Mouse (Mus musculus) right cerebral cortex, postnatal 25 days (tissue): ENCODE measurements at regions not wholly inside any gene's neighbourhood (a gene's known extent, or its start where the extent isn't known, plus 50 kb on each side); places are given as distances from the start of the nearest gene placed in this dataset.

Experiments used
- DNase-seq: peaks from one replicate; pipeline ENCODE4 v3.0.0; 2022

DNA sequence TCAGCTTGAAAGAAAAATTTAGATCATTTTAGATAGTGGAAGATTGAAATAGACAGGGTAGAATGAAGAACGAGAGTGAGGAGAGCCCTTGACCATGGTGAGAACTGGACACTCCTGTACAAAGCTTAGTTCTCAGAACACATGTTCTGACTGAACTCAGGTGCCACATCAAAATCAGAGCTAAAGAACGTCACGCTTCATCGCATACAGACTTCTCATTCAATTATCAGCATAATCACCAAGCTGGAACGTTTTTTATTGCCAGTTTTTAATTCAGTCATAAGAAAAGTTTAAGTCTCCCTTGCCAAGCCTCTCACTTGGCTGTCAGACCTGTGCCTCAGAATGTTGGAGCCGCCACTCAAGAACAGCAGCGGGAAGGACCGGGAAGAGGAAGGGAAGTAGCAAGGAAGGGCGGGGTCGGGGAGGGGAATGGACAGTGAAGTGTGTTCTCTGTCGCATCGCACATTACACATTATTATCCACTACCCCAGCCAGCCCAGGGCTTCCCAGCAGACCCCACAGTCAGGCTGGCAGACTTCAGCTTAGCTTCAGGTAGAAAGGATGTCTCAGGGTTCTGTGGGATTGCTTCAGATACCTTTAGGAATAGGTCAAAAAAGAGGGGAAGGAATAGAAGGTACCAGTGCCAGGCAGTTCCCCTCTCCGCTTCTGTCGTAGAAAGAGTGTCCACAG is 140.1 kb upstream of the Smim15 start:
- DNase-seq: no peak

- no peak for DNase-seq
Measured at GRCm38 (mm10) chr13:107903150-107903959, 140.9 kb upstream of the Smim15 start.

- DNase-seq: no peak
Measured at GRCm38 (mm10) chr13:107902800-107903149, 141.5 kb upstream of the Smim15 start.

DNA sequence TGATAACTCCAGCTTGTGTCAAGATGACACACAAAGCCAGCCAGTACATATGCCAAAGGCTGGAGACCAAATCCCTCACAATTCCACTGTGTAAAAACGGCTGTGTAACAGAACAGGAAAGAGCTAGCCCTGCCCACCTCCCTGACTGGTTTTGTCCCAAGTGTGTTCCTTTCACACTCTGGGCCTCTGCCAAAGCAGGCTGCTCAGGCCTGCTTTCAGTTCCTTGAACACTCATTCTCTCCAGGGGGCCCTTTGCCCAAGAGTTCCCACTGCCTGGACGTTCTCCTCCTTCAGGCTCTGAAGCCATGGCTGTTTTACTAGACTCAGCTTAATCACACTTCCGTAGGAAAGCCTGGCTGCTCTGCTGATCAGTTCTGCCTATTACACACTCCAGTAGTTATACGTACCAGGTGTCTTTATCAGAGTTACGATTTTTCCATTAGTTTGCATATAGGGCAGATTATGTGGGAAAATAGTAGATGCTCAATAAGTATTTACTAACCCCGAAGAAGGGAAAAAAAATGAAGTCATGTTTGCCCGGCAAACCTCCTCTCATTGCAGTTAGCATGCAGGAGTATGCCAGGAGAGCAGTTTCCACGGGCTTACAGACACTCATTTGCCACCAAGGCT is 144.5 kb upstream of the Smim15 start:
- DNase-seq: no peak

DNA sequence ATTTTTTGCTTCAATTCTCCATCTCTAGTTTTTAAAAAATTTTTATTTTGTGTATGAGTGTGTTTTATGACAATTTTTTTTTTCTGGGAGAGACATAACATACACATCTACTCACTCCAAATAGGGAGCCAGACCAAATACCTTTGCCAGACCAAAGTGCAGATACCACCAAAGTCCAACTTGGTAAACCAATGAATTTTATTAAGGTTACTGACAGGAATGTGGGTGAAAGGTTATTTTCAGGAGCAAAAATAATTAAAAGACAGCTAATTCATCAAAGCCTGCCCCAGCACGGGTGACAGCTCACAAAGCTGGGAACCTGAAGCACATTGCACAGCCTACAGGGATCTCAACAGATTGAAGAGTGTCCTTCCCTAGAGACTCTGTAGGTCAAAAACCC is 146.6 kb upstream of the Smim15 start:
- DNase-seq: no peak

DNA sequence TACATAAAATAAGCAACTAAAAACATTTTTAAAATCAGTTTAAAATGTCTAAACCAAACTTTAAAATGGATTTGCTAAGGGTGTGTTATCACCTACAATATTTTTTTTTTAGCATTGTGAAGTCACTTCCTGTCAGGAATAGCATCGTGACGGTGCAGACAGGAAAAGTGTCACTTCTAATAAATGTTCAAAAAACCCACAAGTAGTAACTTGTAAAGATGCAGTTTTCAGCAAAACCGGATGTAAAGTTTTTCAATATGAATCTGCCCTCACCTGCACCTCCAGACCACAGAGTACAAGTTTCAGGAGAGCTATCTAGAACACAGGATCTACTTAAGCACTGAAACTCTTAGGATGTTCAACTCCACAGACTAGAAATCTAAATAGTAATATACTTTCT is 147.1 kb upstream of the Smim15 start:
- DNase-seq: no peak

DNA sequence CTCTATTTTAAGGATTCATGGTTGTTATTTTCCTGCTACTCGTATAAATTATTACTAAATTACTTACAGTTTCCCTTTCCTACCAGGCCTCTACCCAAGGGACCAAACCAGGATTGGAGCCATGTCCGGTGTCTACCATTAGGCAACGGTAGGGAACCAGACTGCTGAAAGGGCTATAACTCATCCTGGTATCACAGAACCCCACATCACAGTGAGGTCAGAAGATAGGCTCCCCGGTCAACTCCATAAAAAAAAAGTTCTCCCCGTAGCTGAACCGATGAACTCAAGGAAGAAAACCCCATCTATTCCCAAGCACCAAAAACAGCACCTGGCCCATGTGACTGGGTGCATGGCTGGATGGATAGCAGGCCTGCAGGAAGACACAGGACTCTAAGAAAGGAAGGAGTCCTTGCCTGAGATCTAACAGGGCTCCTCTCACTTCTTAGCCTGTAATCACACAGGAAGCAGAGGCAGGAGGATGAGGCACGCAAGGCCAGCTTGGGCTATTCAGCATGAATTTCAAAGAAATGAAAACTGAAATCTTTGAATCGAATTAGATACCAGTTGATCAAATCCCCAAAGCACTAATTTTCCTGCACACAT is 150.6 kb upstream of the Smim15 start:
- DNase-seq: no peak

GRCm38 (mm10) chr13:107893081-107893480 is 151.2 kb upstream of the Smim15 start:
- DNase-seq: no peak

DNA sequence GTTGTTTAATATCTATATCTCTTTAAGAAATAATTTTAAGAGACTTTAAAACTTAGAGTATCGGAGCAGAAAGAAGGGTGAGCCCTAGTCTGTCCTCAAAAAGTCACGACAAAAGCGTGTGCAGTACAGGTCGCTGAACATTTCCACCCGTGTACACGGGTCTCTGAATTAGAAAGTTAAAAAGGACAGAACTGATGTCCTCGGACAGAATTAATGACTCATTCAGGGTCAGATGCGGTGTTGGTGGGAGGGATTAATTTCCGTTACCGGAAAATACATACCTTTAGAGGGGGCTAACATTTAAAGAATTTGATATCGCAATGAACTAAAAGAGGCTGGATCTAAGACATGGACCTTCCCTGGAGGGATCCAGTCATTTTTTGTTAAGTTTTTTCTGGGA is 152.3 kb upstream of the Smim15 start:
- no peak for DNase-seq

- peak; percentile 67 for DNase-seq
Measured at GRCm38 (mm10) chr13:107890866-107891821, 153.1 kb upstream of the Smim15 start.

DNA sequence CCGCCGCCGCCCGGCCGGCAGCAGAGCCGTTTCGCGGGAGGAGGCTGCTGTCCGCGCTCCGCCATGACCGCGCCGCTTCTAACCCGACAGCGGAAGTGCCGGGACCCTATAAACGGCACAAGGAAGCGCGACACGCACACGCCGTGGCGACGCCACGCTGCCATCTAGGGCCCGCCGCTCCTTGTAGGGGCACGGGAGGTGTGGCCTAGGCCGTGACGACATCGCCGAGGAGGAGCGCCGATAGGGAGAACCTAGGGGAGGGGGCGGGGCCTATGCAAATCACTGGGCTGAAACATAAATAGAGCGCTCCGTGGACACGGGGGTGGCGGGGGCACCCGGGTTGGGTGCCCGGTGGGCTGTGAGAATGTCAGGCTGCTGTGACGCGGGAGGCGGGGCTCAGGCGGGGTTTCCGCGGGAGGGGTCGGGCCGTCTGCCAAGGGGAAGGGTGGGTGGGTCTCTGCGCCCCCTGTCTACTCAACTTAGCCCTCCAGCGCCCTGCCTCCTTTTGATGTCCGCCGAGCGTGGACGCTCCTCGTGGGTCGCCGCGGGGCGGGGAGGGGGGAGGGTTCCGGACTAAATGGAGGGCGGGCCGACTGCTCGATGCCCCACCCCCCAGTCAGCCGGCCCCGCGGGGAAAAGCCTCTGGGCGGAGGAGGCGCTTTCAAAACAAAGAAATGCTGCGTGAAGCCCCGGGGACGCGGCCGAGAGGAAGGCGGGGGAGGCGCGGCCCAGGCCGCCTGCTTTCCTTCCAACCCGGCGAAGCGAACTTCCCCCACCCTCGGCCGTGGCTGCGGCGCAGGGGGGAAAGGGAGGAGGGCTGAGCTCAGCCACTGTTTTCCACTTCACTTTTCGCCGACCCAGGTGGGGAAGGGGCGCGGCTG is 154.0 kb upstream of the Smim15 start:
- DNase-seq: peak; percentile 97

DNA sequence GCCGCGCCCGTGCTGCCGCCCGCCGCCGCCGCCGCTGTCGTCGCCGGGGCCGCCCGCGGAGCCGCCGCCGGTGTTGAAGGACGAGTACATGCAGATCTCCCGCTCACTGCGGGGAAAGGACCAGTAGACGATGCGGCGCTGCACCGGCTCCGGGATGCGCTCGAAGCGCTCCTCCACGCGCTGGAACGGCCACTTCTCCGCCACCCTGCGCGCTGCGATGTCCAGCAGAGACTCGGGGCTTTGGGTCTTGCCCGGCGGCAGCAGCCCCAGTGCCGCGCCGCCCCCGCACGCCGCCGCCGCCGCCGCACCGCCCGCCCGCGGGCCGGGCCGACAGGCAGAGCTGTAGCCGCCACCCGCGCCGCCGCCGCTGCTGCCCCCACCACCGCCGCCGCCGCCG is 154.7 kb upstream of the Smim15 start:
- no peak for DNase-seq

DNA sequence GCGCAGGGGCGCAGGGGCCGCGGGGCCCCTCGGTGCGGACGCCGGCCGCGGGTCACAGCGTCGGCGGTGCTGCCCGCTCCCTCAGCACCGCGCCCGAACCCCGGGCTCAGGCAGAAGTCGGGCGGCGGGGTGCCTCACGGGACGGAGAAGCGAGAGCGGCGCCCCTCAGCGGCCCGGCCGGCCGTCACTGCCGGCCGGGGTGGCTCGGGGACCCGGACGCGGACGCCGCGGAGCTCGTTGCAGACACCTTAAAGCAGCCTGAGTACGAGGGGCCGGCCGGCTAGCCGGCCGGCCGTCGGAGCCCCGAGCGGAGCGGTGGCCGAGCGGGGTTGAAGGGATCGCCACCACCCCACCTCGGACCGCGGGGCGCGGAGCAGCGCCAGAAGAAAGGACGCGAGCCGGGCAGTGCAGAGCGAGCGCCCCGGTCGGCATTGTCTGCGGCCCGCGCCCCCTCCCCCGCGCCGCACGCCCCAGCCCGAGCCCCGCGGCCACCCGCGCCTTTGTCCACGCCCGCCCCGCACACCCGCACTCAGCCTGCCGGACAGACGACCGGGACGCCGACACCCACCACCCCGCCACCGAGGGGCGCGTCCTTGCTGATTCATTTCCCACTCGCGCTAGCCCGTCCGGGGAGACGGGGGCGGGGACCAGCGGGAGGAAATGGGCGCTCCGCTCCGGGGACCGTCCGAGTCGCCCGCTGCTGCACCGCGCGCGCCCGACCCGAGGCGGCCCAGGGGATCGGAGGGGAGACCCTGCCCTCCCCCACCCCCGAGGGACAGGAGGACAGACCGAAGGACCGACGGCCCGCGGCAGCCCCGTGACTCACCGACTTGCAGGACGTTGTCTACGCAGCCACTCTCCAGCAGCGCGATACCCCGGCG is 155.4 kb upstream of the Smim15 start:
- peak; percentile 69 for DNase-seq

DNA sequence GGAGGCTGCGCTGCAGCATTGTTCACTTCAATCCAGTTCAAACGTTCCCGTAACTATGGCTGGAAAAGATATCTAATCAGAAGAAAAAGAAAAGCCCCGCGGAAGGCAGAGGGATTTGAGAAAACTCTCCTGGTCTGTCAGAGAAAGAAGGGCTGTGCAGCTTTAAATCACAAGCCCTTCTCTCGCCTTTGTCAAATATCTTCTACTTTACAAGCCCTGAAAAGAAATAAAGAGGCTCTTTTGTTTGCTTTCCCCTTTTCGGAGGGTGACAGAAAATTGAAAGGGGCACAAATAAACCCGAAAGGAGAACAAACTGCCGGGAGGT is 156.1 kb upstream of the Smim15 start:
- peak; percentile 10 for DNase-seq

GRCm38 (mm10) chr13:107887366-107888230 is 156.6 kb upstream of the Smim15 start:
- no peak for DNase-seq

- DNase-seq: no peak
Measured at GRCm38 (mm10) chr13:107884836-107885235, 159.4 kb upstream of the Smim15 start.

GRCm38 (mm10) chr13:107882337-107882736 is 161.9 kb upstream of the Smim15 start:
- DNase-seq: no peak

- DNase-seq: no peak
Measured at GRCm38 (mm10) chr13:107880551-107880950, 163.7 kb upstream of the Smim15 start.

GRCm38 (mm10) chr13:107879535-107879934 is 164.7 kb upstream of the Smim15 start:
- no peak for DNase-seq

- DNase-seq: no peak
Measured at GRCm38 (mm10) chr13:107878980-107879379, 165.3 kb upstream of the Smim15 start.
